Mouse (Mus musculus) myocyte (in vitro differentiated cells): ENCODE data around the gene Vip.

Experiments used
- MYOD1 ChIP-seq, 3 experiments: IDR thresholded peaks; one replicate each; pipeline ENCODE4 v1.6.1; 2011; ENCODE audit warnings: control low read depth in 2 of 3, low read depth in 2 of 3, mild to moderate bottlenecking in 2 of 3, moderate library complexity in 1 of 3; ENCODE audit not compliant: insufficient read length in 2 of 3, control insufficient read depth in 1 of 3
- MYOG ChIP-seq, 3 experiments: IDR thresholded peaks; one replicate each; pipeline ENCODE4 v1.6.1; 2011; ENCODE audit warnings: control low read depth in 2 of 3, low read depth in 2 of 3, mild to moderate bottlenecking in 2 of 3; ENCODE audit not compliant: insufficient read length in 2 of 3, control insufficient read depth in 1 of 3, insufficient read depth in 1 of 3
- POLR2A ChIP-seq: IDR thresholded peaks from one replicate; pipeline ENCODE4 v1.6.1; 2011; ENCODE audit warnings: low read depth, mild to moderate bottlenecking, control low read depth, moderate library complexity; ENCODE audit not compliant: insufficient read length
- POLR2AphosphoS2 ChIP-seq: IDR thresholded peaks from one replicate; pipeline ENCODE4 v1.6.1; 2011; ENCODE audit warnings: low read depth, control low read depth; ENCODE audit not compliant: insufficient read length
- TCF12 ChIP-seq: IDR thresholded peaks from one replicate; pipeline ENCODE4 v1.6.1; 2011; ENCODE audit warnings: mild to moderate bottlenecking, control low read depth; ENCODE audit not compliant: poor library complexity, insufficient read depth, severe bottlenecking
- USF1 ChIP-seq: IDR thresholded peaks from one replicate; pipeline ENCODE4 v1.6.1; 2011; ENCODE audit warnings: low read depth, mild to moderate bottlenecking, control low read depth, moderate library complexity

- TF ChIP-seq MYOG (IDR thresholded peaks at IDR 0.05; ENCODE audit: control insufficient read depth in 1 of 3, insufficient read depth in 1 of 3, insufficient read length in 2 of 3, low read depth in 2 of 3) (no peak), MYOD1 (IDR thresholded peaks at IDR 0.05; ENCODE audit: control insufficient read depth in 1 of 3, insufficient read length in 2 of 3, low read depth in 2 of 3) (no peak), POLR2AphosphoS2 (no peak), TCF12 (no peak), USF1 (no peak), POLR2A (no peak)
Observed at GRCm38 (mm10) chr10:5694351-5694750, 55.3 kb downstream of the Vip start.
